Mouse (Mus musculus) brain, embryonic 14.5 days (tissue): ENCODE measurements around the gene Gys1.

Source experiments
- CTCF ChIP-seq: fragments of 200-500 bp; IDR thresholded peaks from 2 replicates; pipeline ENCODE4 v1.5.1; 2012; ENCODE audit warnings: inconsistent platforms, mild to moderate bottlenecking, moderate library complexity, borderline replicate concordance; ENCODE audit not compliant: insufficient read depth, insufficient read length; ENCODE audit errors: extremely low read depth
- POLR2A ChIP-seq: fragments of 200-500 bp; IDR thresholded peaks from 2 replicates; pipeline ENCODE4 v1.6.1; 2012; ENCODE audit warnings: mild to moderate bottlenecking, inconsistent platforms, borderline replicate concordance; ENCODE audit not compliant: poor library complexity, insufficient read depth, insufficient read length, severe bottlenecking; ENCODE audit errors: extremely low read depth

- TF ChIP-seq POLR2A (no peak), CTCF (no peak)
Observed at GRCm38 (mm10) chr7:45415636-45416035, 19.0 kb upstream of the Gys1 start.
